Mouse (Mus musculus): ENCODE data around the gene Foxd1.

Foxd1 gene

DNA sequence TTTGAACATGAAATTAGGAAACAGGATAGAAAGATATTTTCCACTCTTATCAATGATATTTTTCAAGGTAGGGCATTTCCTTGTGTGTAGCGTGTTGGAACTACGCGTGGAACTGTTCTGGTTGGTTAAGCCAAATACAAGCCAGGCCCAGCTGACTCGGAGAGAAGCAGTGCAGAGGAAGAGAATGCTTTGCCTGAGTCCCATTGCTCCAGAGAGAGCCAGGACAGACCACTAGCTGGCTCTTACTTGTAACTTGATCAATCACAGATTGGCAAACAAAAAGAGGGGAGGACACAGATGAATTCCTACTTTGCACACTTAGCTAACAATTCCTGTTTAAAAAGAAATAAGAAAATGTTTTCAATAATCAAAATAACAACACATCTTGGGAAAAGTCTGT lies 9.0 kb downstream of the Foxd1 start:
- TF ChIP-seq GATA4 (IDR thresholded peaks at IDR 0.05; ENCODE audit: insufficient replicate concordance, low read length) = no peak

DNA sequence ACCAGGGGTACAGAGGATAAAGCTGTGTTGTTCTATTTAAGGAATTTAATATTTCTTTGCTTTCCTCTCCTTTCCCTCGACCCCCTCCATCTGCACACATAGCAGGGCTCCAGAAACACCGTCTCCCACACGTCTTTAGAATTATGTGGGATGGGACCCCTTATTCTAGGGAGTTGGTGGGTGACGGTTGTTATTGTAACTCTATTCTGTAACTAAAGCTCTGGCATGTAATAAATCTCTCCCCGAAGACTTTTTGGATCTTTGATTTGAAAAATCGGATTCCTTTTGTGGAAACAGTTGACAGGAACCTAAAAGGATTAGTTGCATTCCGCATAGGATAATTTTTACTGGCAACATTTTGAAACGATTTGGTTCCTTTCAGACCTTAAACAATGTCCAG lies 11.0 kb downstream of the Foxd1 start:
- TF ChIP-seq GATA4 (IDR thresholded peaks at IDR 0.05; ENCODE audit: insufficient replicate concordance, low read length) = no peak

DNA sequence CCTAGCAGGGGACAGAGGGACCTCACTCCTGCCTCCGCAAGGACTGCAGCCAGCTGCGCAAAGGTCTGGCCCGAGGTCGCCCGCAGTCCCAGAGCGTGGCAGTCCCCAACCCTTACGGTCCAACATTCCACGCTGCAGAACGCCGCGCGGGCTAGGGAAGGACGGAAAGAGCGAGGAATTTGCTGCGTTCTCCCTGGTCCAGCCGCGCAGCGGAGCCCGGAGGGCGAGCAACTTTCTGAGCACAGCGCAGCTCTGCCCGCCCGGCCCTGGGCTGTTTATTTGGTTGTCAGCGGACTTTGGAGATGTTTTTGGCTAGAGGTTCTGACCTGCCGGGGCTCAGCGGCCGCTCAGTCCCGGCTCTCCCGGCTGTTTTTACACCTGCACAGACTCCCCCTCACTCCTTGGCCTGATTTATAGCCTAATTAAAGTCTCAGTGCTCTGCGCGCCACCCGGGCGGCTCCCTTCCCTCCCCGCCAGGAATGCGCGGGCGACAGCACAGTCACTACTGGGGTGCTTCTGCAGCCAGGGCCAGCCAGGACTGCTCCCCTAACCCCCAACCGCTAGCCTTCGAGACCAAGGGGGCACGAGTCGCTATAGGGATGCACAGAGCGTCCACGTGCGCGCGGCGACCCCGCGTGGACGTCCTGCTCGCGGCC lies 11.9 kb downstream of the Foxd1 start:
- TF ChIP-seq GATA4 (IDR thresholded peaks at IDR 0.05; ENCODE audit: insufficient replicate concordance, low read length) = no peak

DNA sequence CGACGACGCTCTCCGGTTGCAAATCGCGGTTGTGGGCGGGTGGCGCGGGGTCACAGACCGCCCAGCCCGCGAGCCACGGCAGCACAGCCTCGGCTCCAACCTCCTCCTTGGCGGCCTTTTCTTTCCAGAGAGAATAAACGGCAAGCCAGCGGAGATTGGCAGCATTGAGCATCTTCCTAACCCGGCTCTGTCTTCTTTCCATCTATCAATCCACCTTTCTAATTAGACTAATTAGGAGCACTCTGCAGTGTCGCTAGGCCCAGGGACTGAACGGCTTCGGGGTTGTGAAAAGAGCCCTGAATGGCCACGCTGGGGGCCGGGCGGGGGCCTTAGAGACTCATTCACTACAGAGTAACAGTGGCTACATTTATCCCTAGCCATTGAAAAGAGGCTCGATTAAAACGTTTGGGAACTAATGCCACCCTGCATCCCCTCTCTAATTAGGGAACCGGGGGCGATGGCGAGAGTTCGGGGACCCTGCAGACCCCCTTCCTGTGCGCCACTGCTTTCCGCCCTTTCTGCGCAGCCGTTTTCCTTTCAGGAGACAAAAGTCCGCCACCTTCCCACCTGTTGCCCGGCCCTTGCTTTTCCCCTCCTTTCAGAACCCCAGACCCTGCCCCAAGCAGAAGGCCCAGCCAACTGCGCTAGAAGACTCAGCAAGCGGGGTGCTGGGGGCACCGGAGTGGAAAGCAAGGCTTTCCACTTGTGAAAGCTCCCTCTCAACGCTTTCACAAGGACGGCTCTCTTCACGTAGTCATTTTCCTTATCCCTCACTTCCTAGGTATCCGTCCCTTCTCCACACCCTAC lies 12.6 kb downstream of the Foxd1 start:
- TF ChIP-seq GATA4 (IDR thresholded peaks at IDR 0.05; ENCODE audit: insufficient replicate concordance, low read length) = no peak

DNA sequence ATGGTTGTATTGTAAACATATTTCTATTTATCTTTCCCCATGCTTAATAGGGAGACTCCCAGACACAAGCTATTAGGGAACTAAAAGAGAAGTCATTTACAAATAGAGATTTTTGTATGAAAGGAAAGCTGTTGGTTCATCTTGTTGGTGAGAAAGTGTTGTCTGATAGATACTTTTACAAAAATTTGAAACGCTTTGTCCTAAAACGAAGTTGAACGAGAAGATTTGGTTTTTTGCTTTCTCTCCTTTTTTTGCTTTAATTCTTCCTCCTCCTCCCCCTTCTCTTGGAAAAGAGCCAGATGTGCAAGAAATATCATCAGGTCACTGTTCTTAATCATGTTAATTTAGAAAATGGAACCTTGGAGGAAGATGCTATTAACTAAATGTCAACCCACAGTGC lies 13.6 kb downstream of the Foxd1 start:
- TF ChIP-seq GATA4 (IDR thresholded peaks at IDR 0.05; ENCODE audit: insufficient replicate concordance, low read length) = no peak

DNA sequence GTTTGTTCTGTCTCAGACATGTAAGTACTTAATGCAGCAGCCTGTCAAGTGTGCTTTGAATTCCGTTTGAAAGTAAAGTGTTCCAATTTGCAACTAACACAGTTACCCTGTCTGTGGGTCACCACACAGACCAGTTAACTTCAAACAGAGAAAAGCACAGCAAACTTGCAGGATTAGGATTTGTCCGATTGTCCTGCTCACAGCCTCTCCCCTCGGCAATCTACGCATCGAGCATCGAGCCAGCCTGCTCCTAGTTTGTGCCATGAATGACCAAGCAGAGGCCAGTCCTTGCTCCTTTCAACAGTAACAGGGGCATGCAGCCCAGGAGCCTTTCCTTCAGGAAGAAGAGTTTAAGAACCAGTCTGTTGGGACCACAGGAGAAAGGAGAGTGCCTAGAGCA lies 15.0 kb downstream of the Foxd1 start:
- no peak for TF ChIP-seq GATA4 (IDR thresholded peaks at IDR 0.05; ENCODE audit: insufficient replicate concordance, low read length)

DNA sequence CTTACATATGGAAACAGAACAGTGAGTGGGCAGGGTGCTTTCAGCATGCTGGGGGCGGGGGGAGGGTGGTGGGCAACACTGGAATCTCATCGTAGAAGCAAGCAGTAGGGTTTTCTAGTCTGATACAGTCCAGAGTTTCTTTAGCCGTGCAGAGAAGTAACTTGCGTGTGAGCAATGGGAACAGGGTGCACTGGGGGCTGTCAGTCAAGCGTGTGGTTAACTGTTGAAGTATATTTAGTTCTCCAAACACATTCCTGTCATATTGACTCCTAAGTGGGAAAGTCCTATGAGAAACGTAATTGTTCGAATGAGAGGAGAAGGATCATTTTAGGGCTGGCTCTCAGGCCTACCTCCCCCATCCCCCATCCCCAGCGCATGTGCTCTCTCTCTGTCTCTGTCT lies 20.5 kb downstream of the Foxd1 start:
- TF ChIP-seq GATA4 (IDR thresholded peaks at IDR 0.05; ENCODE audit: insufficient replicate concordance, low read length) = no peak

DNA sequence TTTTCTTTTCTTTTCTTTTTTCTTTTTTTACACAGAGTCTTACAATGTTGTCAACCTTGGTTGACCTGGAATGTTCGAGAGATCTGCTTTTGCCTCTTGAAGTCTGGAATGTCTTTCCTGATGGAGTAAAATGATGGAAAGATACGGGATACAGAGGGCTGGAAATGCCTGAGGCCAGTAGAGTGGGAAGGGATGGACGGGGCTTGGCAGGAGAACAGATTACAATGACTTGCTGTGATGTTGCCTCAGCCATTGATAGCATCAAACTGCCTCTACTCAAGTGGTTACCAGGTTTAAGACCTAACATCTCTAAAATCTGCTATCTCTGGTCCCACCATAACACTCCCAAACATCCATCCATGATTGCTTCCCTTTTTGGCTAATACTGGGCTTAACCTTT lies 20.9 kb downstream of the Foxd1 start:
- TF ChIP-seq GATA4 (IDR thresholded peaks at IDR 0.05; ENCODE audit: insufficient replicate concordance, low read length) = no peak

DNA sequence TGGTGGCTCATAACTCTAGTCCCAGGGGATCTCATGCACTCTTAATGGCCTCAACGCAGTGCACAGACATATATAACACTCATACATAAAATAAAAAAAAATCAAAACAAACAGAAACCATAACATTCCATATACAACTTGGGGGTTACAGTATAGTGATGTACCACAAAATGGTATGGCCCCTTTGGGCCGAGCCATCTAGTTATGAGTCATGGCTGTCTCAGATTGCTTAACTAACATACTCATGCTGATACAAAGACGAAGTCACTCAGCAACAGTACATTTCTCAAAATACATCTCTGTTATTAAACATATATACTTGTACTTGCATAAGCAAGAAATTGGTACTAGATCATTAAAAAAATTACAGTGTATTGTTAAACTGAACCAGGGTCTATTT lies 23.7 kb downstream of the Foxd1 start:
- TF ChIP-seq GATA4 (IDR thresholded peaks at IDR 0.05; ENCODE audit: insufficient replicate concordance, low read length) = no peak

DNA sequence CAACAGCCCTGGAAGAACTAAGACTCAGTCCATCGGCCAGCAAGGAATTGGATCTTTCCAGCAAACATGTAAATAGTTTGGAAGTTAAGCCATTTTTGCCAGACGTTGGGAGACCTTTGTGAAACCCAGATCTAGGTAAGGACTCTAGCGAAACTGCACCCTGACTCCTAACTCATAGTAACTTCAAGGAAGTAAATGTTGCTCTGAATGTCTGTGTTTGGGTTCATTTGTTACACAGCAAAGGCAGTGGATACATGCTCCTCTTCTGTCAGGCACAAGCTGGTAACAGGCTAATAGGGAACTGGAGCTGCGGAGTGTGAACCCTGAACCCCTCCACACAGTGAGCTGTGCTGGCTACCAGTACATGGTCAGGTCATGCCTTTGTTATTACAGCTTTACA lies 28.7 kb downstream of the Foxd1 start:
- no peak for TF ChIP-seq GATA4 (IDR thresholded peaks at IDR 0.05; ENCODE audit: insufficient replicate concordance, low read length)

DNA sequence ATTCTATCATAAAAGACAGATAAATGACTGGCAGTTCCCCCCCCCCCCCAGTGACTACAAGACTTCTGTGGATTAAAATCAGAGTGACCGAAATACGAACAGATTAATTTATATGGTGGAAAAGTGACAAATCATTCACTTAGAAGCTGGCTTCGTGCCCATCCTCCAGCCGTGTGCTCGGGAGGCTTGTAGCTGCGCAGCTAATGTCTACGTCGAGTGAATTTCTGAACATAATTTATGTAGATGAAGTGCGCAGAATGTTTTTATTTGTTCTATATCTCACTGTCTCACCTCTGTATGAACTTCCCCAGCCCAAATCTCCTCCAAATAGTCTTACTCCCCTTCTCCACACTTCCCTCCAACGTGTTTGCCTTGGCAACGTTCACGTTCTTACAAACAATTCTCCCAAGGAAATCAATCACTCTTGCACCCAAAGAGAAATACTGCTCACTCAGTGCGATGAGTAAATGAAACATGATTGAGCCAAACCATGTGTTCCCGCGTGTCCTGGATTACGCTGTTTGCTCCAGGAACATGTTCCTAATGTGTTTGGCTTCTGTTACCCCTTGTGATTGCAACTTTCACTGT lies 30.0 kb downstream of the Foxd1 start:
- TF ChIP-seq GATA4 (IDR thresholded peaks at IDR 0.05; ENCODE audit: insufficient replicate concordance, low read length) = no peak

DNA sequence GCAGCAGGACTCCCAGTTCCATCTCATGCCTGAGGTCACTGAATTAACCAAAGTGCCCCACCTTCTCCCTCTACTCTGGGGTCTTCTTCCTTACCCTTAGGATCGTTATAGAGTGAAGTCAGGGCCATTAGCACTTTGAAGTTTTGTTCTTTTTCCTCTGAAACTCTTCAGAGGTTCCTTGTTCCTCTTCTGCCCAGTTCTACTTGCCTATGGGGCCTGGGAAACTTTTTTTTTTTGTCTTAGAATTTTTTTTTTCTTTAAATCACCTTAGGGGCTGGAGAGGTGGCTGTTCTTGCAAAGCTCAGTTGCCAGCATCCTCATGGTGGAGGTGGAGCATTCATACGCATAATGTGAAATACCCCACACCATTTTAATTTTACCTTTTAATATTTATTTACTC lies 31.8 kb downstream of the Foxd1 start:
- TF ChIP-seq GATA4 (IDR thresholded peaks at IDR 0.05; ENCODE audit: insufficient replicate concordance, low read length) = no peak

DNA sequence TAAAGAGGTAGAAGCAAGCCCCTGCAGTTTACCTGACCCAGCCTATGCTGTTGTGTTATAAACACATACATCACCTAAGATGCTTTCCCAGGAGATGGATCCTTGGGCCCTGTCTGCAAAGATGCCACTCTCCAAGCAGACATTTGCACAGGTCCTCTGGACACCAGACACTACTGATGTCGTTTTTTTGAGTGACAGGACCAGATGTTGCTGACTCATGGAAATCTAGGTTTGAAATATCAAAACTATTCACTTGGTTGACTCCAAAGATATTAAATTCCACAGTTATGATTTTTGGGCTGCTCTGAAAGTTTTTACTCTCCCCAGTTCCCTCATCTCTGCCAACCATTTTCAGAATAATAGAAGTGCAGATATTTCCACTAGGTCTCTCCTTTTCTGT lies 35.0 kb downstream of the Foxd1 start:
- no peak for TF ChIP-seq GATA4 (IDR thresholded peaks at IDR 0.05; ENCODE audit: insufficient replicate concordance, low read length)

DNA sequence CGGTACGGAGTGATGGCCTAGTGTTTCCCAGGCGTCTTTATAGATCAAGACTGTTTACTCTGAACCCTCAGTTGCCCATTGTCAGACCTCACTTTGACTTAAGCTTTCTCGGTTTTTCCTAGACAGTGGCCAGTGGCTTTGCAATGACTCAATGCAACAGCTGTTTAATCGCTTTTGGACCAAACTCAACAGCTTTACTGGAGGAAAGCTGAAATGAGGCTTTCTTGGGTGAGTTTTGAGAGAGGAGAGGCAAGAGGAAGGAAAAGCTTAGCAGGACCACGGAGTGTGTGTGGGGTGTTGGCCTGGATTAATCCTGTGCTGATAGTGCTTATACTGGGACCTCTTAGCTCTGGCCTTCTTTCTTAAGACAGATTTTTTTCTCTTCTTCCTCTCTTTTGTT lies 36.3 kb downstream of the Foxd1 start:
- no peak for TF ChIP-seq GATA4 (IDR thresholded peaks at IDR 0.05; ENCODE audit: insufficient replicate concordance, low read length)

DNA sequence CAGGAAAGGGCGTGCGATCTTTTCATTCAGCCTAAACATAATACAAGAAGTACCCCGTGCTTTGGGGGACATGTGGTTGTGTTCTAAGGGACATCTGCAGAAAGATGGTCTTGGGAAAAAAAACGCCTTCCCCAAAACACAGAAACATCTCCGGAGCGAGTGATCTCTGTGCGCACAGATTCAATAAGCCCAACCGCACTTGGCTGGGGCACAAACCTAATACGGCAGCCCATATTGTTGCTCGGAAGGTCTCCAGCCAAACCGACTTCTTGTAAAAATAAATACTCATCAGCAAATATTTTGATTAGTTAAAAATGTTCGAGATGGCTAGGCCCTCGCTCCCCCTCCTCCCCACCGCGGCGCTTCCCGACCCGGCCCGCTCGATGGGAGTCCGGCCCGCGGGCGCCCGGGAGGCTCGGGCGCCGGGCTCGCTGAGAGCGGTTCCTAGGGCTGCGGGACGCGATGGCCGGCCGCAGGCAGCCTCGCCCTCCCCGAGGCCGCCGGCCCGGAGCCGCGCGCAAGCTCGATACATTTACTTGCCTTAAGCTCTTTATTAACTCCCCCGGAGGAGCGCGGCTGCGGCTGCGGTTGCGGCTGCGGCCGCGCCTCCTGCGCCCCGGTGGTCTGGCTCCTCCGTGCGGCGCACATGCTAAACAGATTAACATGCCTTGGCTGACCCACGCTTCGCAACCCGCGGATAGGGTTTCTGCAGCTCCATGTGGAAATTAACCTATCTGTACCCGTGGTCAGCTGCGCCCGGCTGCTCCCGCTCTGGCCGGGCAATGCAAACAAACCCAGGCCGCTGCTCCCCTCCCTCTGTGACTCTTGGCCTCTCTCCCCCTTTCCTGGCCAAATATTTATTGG lies 37.0 kb downstream of the Foxd1 start:
- TF ChIP-seq GATA4 (IDR thresholded peaks at IDR 0.05; ENCODE audit: insufficient replicate concordance, low read length) = no peak

DNA sequence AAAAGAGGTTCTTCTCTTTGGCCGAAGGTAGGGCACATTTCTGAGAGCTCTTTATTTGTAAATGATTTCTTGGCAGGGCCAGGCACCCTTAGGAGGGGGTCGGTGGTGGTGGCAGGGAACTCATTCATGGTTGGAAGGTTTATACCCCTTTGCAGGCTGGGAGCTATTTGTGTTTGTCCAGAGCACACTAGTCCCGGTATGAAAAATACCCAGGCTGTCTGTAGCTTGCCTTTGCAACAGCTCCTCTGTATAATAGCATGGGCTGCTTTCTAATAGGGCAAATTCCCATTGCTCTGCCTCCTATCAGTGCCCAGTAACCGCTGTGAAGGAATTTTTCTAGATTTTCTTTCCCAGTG lies 37.6 kb downstream of the Foxd1 start:
- TF ChIP-seq GATA4 (IDR thresholded peaks at IDR 0.05; ENCODE audit: insufficient replicate concordance, low read length) = no peak
